In genomic region chr11:60990428-60990827, GRCm38 (mm10) we compare ENCODE assay signal across 24 mouse cellular contexts. TPM values are rescaled to one million over a fixed set of nuclear protein-coding genes. Genes with fewer than 3 reads are reported as not detected.
"Had no signal": no experiment of that assay in that cellular context is flagged by ENCODE, and none has a peak within 500 bp of the region (broad histone marks: within the 10 kb centered on the region; RNA-seq: fewer than 3 reads in every experiment).

No protein-coding gene starts in this region.

- ATAC-seq: liver, postnatal 0 days; lung, postnatal 0 days; midbrain, embryonic 13.5 days; midbrain, embryonic 15.5 days had no signal

- H3K27ac ChIP-seq: lung, embryonic 15.5 days; macrophage; midbrain, embryonic 13.5 days; midbrain, embryonic 15.5 days; neural tube, embryonic 13.5 days; neural tube, embryonic 15.5 days; stomach, embryonic 15.5 days; stomach, postnatal 0 days had no signal

- H3K36me3 ChIP-seq: lung, embryonic 15.5 days; midbrain, embryonic 13.5 days; midbrain, embryonic 15.5 days; neural tube, embryonic 13.5 days; neural tube, embryonic 15.5 days; stomach, embryonic 15.5 days had no signal

- H3K4me1 ChIP-seq: lung, embryonic 15.5 days; megakaryocyte, embryonic 14.5 days; midbrain, embryonic 13.5 days; midbrain, embryonic 15.5 days; neural tube, embryonic 13.5 days; neural tube, embryonic 15.5 days; stomach, embryonic 15.5 days had no signal

- DNase-seq: liver, postnatal 0 days; lung, adult 2 months; lung, postnatal 14 days; lung, postnatal 36 days; retina, postnatal 1 day; right cerebral cortex, adult 18-20 months; right cerebral cortex, postnatal 25 days; right cerebral cortex, postnatal 4 days; thymus, adult 2 months; thymus, postnatal 25 days; thymus, postnatal 4 days had no signal

- H3K4me2 ChIP-seq: lung, embryonic 15.5 days; midbrain, embryonic 11.5 days; midbrain, embryonic 13.5 days; midbrain, embryonic 15.5 days; neural tube, embryonic 13.5 days; neural tube, embryonic 15.5 days; stomach, embryonic 15.5 days had no signal

- H3K27me3 ChIP-seq: lung, embryonic 15.5 days; midbrain, embryonic 13.5 days; midbrain, embryonic 15.5 days; neural tube, embryonic 13.5 days; neural tube, embryonic 15.5 days; stomach, embryonic 15.5 days had no signal

- H3K4me3 ChIP-seq: lung, embryonic 15.5 days; megakaryocyte, embryonic 14.5 days; midbrain, embryonic 13.5 days; midbrain, embryonic 15.5 days; myocyte; neural tube, embryonic 13.5 days; neural tube, embryonic 15.5 days; stomach, embryonic 15.5 days had no signal

- H3K9me3 ChIP-seq: lung, embryonic 15.5 days; midbrain, embryonic 13.5 days; midbrain, embryonic 15.5 days; neural tube, embryonic 15.5 days; stomach, embryonic 15.5 days had no signal

- H3K9ac ChIP-seq: liver, postnatal 0 days; lung, embryonic 15.5 days; midbrain, embryonic 13.5 days; midbrain, embryonic 15.5 days; neural tube, embryonic 13.5 days; neural tube, embryonic 15.5 days; stomach, embryonic 15.5 days had no signal

RNA-seq across cellular contexts. Expression of gene Kcnj12, which starts 31.9 kb away (rescaled TPM):
- total RNA-seq: megakaryocyte progenitor cell, adult 5-6 weeks had no signal
- polyA plus RNA-seq: liver, postnatal 0 days; macrophage had no signal
